Mouse (Mus musculus) thymus, postnatal 36 days (tissue): ENCODE results near the gene Scai.

ENCODE experiments used
- DNase-seq, 2 experiments: peaks; one replicate each; pipeline ENCODE4 v3.0.0; 2022; ENCODE audit warnings: mixed read lengths in 2 of 2

Scai gene

GRCm38 (mm10) chr2:39190561-39191056 lies at the start of gene Scai:
Gene Scai, minus strand, starts transcription at chr2:39190734.
- peak; percentile 98 to 99 for DNase-seq

GRCm38 (mm10) chr2:39226731-39227130 lies 36.2 kb upstream of the Scai start:
- DNase-seq: no peak

- DNase-seq: peak; percentile 89 to 92
These were observed 35.6 kb upstream of the Scai start, which contains the start of gene Ppp6c for GRCm38 (mm10) chr2:39226019-39226640. Gene Ppp6c, minus strand, starts transcription at chr2:39226451.

GRCm38 (mm10) chr2:39225331-39226018 lies 34.9 kb upstream of the Scai start:
- peak in 1 of 2 experiments; percentile 45 for DNase-seq

- no peak for DNase-seq
These were observed 34.1 kb upstream of the Scai start for GRCm38 (mm10) chr2:39224621-39225020.

- DNase-seq: no peak
These were observed 29.5 kb upstream of the Scai start for GRCm38 (mm10) chr2:39220010-39220409.

GRCm38 (mm10) chr2:39219034-39219433 lies 28.5 kb upstream of the Scai start:
- no peak for DNase-seq

- no peak for DNase-seq
These were observed 26.6 kb upstream of the Scai start for GRCm38 (mm10) chr2:39217150-39217549.

- DNase-seq: no peak
These were observed 20.2 kb upstream of the Scai start for GRCm38 (mm10) chr2:39210738-39211137.

GRCm38 (mm10) chr2:39203359-39203758 lies 12.8 kb upstream of the Scai start:
- no peak for DNase-seq

GRCm38 (mm10) chr2:39194809-39195208 lies 4.3 kb upstream of the Scai start:
- no peak for DNase-seq

GRCm38 (mm10) chr2:39189961-39190560 lies 473 bp downstream of the Scai start:
- peak; percentile 79 to 84 for DNase-seq

- DNase-seq: peak in 1 of 2 experiments; percentile 6
These were observed 4.6 kb downstream of the Scai start for GRCm38 (mm10) chr2:39185942-39186341.

GRCm38 (mm10) chr2:39183587-39183986 lies 6.9 kb downstream of the Scai start:
- DNase-seq: no peak

GRCm38 (mm10) chr2:39160996-39161395 lies 29.5 kb downstream of the Scai start:
- DNase-seq: no peak

GRCm38 (mm10) chr2:39157916-39158315 lies 32.6 kb downstream of the Scai start:
- DNase-seq: no peak

GRCm38 (mm10) chr2:39156821-39157220 lies 33.7 kb downstream of the Scai start:
- no peak for DNase-seq

- no peak for DNase-seq
These were observed 39.6 kb downstream of the Scai start for GRCm38 (mm10) chr2:39150943-39151342.

- DNase-seq: no peak
These were observed 42.5 kb downstream of the Scai start for GRCm38 (mm10) chr2:39148075-39148474.

GRCm38 (mm10) chr2:39146469-39146868 lies 44.1 kb downstream of the Scai start:
- DNase-seq: no peak

- DNase-seq: no peak
These were observed 48.1 kb downstream of the Scai start for GRCm38 (mm10) chr2:39142357-39142948.

- no peak for DNase-seq
These were observed 49.7 kb downstream of the Scai start for GRCm38 (mm10) chr2:39140586-39141455.
